Mouse (Mus musculus): ENCODE data around the gene Slc6a12.

DNA sequence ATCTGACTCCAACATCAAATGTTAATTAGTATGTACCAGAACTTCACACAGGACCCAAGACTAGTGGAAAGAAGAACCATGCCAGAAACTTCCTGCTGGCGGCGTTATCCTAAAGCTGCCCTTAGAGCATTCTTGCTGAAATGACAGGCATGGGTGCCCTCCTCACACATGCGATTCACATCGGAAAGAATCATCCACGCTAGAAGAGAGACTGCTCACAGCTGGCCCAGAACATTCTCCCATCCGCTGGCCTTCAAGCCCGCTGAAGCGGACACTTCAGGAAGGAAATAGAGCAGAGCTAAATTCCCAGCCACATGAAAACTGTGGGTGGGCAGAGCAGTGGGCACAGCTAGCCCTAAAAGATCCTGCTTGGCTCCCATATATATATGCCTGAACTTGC lies 62.4 kb downstream of the Slc6a12 start:
- TF ChIP-seq CTCF (IDR thresholded peaks at IDR 0.05; ENCODE audit: low read depth) (no peak), EP300 (IDR thresholded peaks at IDR 0.05; ENCODE audit: low read depth) (no peak)
